Mouse (Mus musculus) cerebral cortex, adult 2 months (tissue): Measurements from ENCODE around the gene Kcnd2.

Experiments used
- WGBS: fragments of 180-500 bp; shearing (Covaris S2); methylation state at CpG from one replicate; pipeline ENCODE4 v1.1.7; 2018; 5-methylcytosine and 5-hydroxymethylcytosine counted together

Kcnd2 gene

GRCm38 (mm10) chr6:21697641-21698040 lies 482.3 kb downstream of the Kcnd2 start:
- 60% methylated on average over 3 of the region's 3 CpGs for WGBS

GRCm38 (mm10) chr6:21701131-21701530 lies 485.8 kb downstream of the Kcnd2 start:
- 54% methylated on average over 6 of the region's 6 CpGs for WGBS

DNA sequence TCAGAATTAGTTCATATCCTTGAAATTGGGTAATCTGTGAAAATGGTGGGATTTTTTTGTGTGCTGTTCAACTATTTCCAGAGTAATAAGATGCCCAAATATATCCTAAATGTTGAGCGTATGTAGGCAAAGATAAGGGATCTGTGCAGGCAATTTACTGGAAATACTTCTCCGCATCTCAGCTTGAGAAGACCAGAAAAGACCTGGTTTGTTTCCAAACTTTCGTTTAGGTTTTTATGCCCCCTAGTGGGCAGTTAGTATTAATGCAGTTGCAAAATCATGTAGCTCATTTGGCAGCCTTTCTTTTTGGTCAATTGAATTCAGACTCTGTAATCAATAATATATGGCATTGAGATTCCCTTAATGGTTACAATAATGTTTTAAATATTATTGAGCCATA lies 493.9 kb downstream of the Kcnd2 start:
- 9% methylated on average over 3 of the region's 3 CpGs for WGBS

GRCm38 (mm10) chr6:21719121-21719520 lies 503.8 kb downstream of the Kcnd2 start:
- WGBS: 65% methylated on average over 1 of the region's 1 CpGs

- WGBS: 86% methylated on average over 10 of the region's 10 CpGs
Measured at GRCm38 (mm10) chr6:21722238-21722637, 506.9 kb downstream of the Kcnd2 start.

- 73% methylated on average over 2 of the region's 2 CpGs for WGBS
Measured at GRCm38 (mm10) chr6:21740606-21741005, 525.3 kb downstream of the Kcnd2 start.

GRCm38 (mm10) chr6:21744615-21745266 lies 529.4 kb downstream of the Kcnd2 start:
- WGBS: 83% methylated on average over 3 of the region's 3 CpGs

- 77% methylated on average over 1 of the region's 1 CpGs for WGBS
Measured at GRCm38 (mm10) chr6:21747536-21747935, 532.2 kb downstream of the Kcnd2 start.

- 33% methylated on average over 12 of the region's 12 CpGs for WGBS
Measured at GRCm38 (mm10) chr6:21767787-21768221, 552.5 kb downstream of the Kcnd2 start.

DNA sequence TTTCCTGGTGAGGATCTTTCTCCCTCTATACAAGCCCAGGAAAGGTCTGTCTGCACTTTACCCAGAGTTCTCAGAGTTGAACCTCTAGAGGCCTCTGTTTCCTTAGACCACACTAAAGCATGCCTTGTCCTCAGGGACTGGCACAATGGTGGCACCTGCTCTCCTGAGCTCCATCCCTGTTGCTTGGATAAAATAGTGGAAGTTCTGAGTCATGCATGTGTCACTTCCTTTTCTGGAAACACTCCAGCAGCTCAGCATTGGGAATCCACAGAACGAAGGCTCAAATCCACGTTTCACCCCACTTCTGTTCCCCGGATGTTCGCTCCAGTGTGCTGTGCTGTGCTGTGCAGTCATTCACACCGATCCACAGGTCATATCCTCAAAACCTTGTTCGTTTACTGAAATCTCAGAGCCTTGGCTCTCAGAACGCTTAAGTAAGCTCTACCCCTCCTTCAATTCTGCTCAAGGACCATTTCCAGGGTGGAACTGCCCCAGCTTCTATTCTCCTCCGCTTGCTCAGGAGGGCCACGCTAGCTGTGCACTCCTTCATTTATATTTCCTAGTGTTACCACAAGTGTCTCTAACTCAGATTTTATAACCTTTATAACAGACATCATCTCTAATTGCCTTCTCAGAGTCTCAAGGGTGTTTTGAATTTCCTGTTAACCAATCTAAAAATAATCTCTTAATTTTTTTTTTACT lies 553.6 kb downstream of the Kcnd2 start:
- 75% methylated on average over 9 of the region's 9 CpGs for WGBS

GRCm38 (mm10) chr6:21769447-21769809 lies 554.1 kb downstream of the Kcnd2 start:
- 94% methylated on average over 1 of the region's 1 CpGs for WGBS

DNA sequence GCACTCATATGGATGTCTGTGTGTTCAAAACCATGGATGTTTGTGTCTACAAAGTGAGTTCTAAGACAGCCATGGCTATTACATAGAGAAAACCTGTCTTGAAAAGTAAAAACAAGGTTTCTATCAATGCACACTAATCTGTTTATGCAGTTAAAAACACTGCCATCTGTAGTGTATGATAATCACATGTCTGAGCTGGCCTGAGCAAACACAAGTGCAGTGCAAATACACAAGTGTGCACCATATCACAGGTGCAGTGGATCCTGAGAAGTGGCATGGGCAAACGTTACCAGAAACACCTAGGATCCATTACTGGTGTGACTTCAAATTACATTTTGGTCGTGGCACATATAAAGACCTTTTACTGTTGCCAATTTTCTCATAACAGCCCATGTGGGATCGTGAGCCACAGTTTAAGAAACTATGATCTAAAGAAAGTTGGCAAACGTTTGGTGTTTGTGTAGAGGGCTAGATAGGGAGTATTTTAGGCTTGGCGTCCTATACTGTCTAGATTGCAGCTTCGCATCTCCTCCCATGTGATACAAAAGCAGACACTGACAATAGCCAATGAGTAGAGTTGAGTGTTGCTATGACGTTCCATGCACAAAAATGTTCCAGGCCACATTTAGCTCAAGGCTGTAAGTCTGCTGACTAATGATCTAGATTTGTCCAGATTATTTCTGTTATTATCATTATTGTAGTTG lies 559.1 kb downstream of the Kcnd2 start:
- 52% methylated on average over 7 of the region's 7 CpGs for WGBS
